Mouse (Mus musculus) heart, embryonic 15.5 days (tissue): ENCODE measurements around the gene Ube2o. TPM values are rescaled to one million over a fixed set of nuclear protein-coding genes. Genes with fewer than 3 reads are reported as not detected.
"Not testable (repeated sequence)": the region's sequence is repeated elsewhere in the genome, so short reads cannot be mapped to it uniquely, and the experiment has no call there.

Experiments
- ATAC-seq: fragments of 200-750 bp; cut with Nextera tagmentation; replicated peaks from 2 replicates; pipeline ENCODE4 v1.8.0; 2017; ENCODE audit warnings: low read depth, moderate TSS enrichment; ENCODE audit not compliant: insufficient number of reproducible peaks, insufficient read depth, low FRiP score
- H3K27ac ChIP-seq: fragments of 300-500 bp; sonication (generic); 2 replicates; pipeline ENCODE4 v1.5.1; 2015; ENCODE audit warnings: mild to moderate bottlenecking, inconsistent platforms
- H3K27me3 ChIP-seq: fragments of 300-500 bp; sonication (generic); 2 replicates; pipeline ENCODE4 v1.6.1; 2015; ENCODE audit warnings: inconsistent platforms
- H3K36me3 ChIP-seq: fragments of 300-500 bp; sonication (generic); 2 replicates; pipeline ENCODE4 v1.6.1; 2015; ENCODE audit warnings: mild to moderate bottlenecking, inconsistent platforms
- H3K4me1 ChIP-seq: fragments of 300-500 bp; sonication (generic); replicated peaks from 2 replicates; pipeline ENCODE4 v1.6.1; 2015; ENCODE audit warnings: inconsistent platforms
- H3K4me2 ChIP-seq: fragments of 300-500 bp; sonication (generic); 2 replicates; pipeline ENCODE4 v1.6.1; 2015; ENCODE audit warnings: inconsistent platforms, mild to moderate bottlenecking, moderate library complexity
- H3K4me3 ChIP-seq: fragments of 300-500 bp; sonication (generic); 2 replicates; pipeline ENCODE4 v1.5.1; 2015; ENCODE audit warnings: mild to moderate bottlenecking, inconsistent platforms
- H3K9ac ChIP-seq: fragments of 300-500 bp; sonication (generic); 2 replicates; pipeline ENCODE4 v1.6.1; 2015; ENCODE audit warnings: mild to moderate bottlenecking, inconsistent platforms
- H3K9me3 ChIP-seq: fragments of 300-500 bp; sonication (generic); replicated peaks from 2 replicates; pipeline ENCODE4 v1.6.1; 2016; ENCODE audit warnings: inconsistent platforms
- WGBS: fragments of 180-500 bp; shearing (Covaris S2); methylation state at CpG from one replicate; pipeline ENCODE4 v1.1.7; 2015; ENCODE audit warnings: mixed read lengths; 5-methylcytosine and 5-hydroxymethylcytosine counted together
- polyA plus RNA-seq: library from polyadenylated mRNA; unstranded; fragments of >200 nt; fragmentation: Nextera tagmentation; extraction: Ambion mirVana; gene quantifications from 2 replicates; pipeline ENCODE4 v1.2.1, GENCODE M21; 2015

Gene Ube2o
- polyA plus RNA-seq, 1 experiment from 2014 or later, result 14.4 TPM

- peaks cover 3% of the 10 kb centered on the region; the same call in 1 of the 2 replicates for H3K36me3 ChIP-seq
- H3K27me3 ChIP-seq, result no peaks in the 10 kb centered on the region
- no peak overlapping the region for H3K27ac ChIP-seq
- H3K4me1 ChIP-seq, result peaks cover 27% of the 10 kb centered on the region
- no peaks in the 10 kb centered on the region for H3K9me3 ChIP-seq
- H3K4me3 ChIP-seq, result no peak overlapping the region
- 89% methylated on average over 9 of the region's 9 CpGs for WGBS
- H3K9ac ChIP-seq, result no peak overlapping the region
- H3K4me2 ChIP-seq, result no peak overlapping the region
- ATAC-seq, result no peak
These were observed 30.6 kb upstream of the Ube2o start for GRCm38 (mm10) chr11:116611883-116612282.

GRCm38 (mm10) chr11:116611168-116611567 is 29.9 kb upstream of the Ube2o start:
- H3K4me3 ChIP-seq, H3K9me3 ChIP-seq, H3K4me2 ChIP-seq, H3K36me3 ChIP-seq, H3K27ac ChIP-seq, ATAC-seq, H3K27me3 ChIP-seq, H3K9ac ChIP-seq: not testable (repeated sequence)
- H3K4me1 ChIP-seq, result peaks cover 20% of the 10 kb centered on the region
- WGBS, result 84% methylated on average over 9 of the region's 9 CpGs

GRCm38 (mm10) chr11:116609965-116610630 is 28.9 kb upstream of the Ube2o start:
- Histone ChIP-seq H3K27me3 (no peaks in the 10 kb centered on the region), H3K4me3 (no peak overlapping the region), H3K27ac (no peak overlapping the region), H3K36me3 (peaks cover 9% of the 10 kb centered on the region; the same call in 1 of the 2 replicates), H3K4me2 (no peak overlapping the region), H3K9me3 (no peaks in the 10 kb centered on the region), H3K9ac (no peak overlapping the region), H3K4me1 (peaks cover 10% of the 10 kb centered on the region)
- no peak for ATAC-seq
- 87% methylated on average over 15 of the region's 15 CpGs for WGBS

GRCm38 (mm10) chr11:116607717-116608116 is 26.5 kb upstream of the Ube2o start:
- no peak for ATAC-seq
- no peak overlapping the region for H3K4me2 ChIP-seq
- H3K4me3 ChIP-seq, result no peak overlapping the region
- H3K27me3 ChIP-seq, result no peaks in the 10 kb centered on the region
- no peaks in the 10 kb centered on the region for H3K9me3 ChIP-seq
- H3K9ac ChIP-seq, result no peak overlapping the region
- peaks cover 25% of the 10 kb centered on the region; the same call in 1 of the 2 replicates for H3K36me3 ChIP-seq
- peaks cover 3% of the 10 kb centered on the region for H3K4me1 ChIP-seq
- no peak overlapping the region for H3K27ac ChIP-seq
- WGBS, result 89% methylated on average over 3 of the region's 3 CpGs

GRCm38 (mm10) chr11:116604097-116604496 is 22.9 kb upstream of the Ube2o start:
- no peaks in the 10 kb centered on the region for H3K27me3 ChIP-seq
- 89% methylated on average over 12 of the region's 12 CpGs for WGBS

GRCm38 (mm10) chr11:116603339-116603738 is 22.1 kb upstream of the Ube2o start:
- Histone ChIP-seq H3K36me3 (peaks cover 37% of the 10 kb centered on the region; the same call in 1 of the 2 replicates), H3K4me3 (no peak overlapping the region), H3K9ac (no peak overlapping the region), H3K9me3 (no peaks in the 10 kb centered on the region), H3K27ac (no peak overlapping the region), H3K4me2 (no peak overlapping the region), H3K4me1 (no peaks in the 10 kb centered on the region), H3K27me3 (no peaks in the 10 kb centered on the region)
- WGBS, result 75% methylated on average over 10 of the region's 10 CpGs
- no peak for ATAC-seq

More at GRCm38 (mm10) chr11:116604097-116604496, 22.9 kb upstream of the Ube2o start:
- H3K36me3 ChIP-seq, result peaks cover 30% of the 10 kb centered on the region; the same call in 1 of the 2 replicates
- H3K4me3 ChIP-seq, result no peak overlapping the region
- H3K9ac ChIP-seq, result no peak overlapping the region
- H3K27ac ChIP-seq, result no peak overlapping the region
- H3K4me1 ChIP-seq, result no peaks in the 10 kb centered on the region
- no peak for ATAC-seq
- no peaks in the 10 kb centered on the region for H3K9me3 ChIP-seq
- no peak overlapping the region for H3K4me2 ChIP-seq

- Histone ChIP-seq H3K9ac (no peak overlapping the region), H3K27me3 (no peaks in the 10 kb centered on the region), H3K36me3 (peaks cover 37% of the 10 kb centered on the region; the same call in 1 of the 2 replicates), H3K4me3 (no peak overlapping the region), H3K4me1 (no peaks in the 10 kb centered on the region), H3K4me2 (no peak overlapping the region), H3K9me3 (no peaks in the 10 kb centered on the region), H3K27ac (no peak overlapping the region)
- WGBS, result 86% methylated on average over 8 of the region's 8 CpGs
- no peak for ATAC-seq
These were observed 20.8 kb upstream of the Ube2o start for GRCm38 (mm10) chr11:116602043-116602442.

GRCm38 (mm10) chr11:116601166-116601565 is 19.9 kb upstream of the Ube2o start:
- H3K27ac ChIP-seq, result no peak overlapping the region
- H3K4me1 ChIP-seq, result no peaks in the 10 kb centered on the region
- H3K9ac ChIP-seq, result no peak overlapping the region
- WGBS, result 89% methylated on average over 8 of the region's 8 CpGs
- no peak overlapping the region for H3K4me3 ChIP-seq
- no peak overlapping the region for H3K4me2 ChIP-seq
- H3K36me3 ChIP-seq, result peaks cover 37% of the 10 kb centered on the region; the same call in 1 of the 2 replicates
- no peak for ATAC-seq
- H3K27me3 ChIP-seq, result no peaks in the 10 kb centered on the region
- H3K9me3 ChIP-seq, result no peaks in the 10 kb centered on the region

- no peak overlapping the region for H3K4me3 ChIP-seq
- H3K27me3 ChIP-seq, result no peaks in the 10 kb centered on the region
- H3K4me1 ChIP-seq, result no peaks in the 10 kb centered on the region
- peaks cover 30% of the 10 kb centered on the region; the same call in 1 of the 2 replicates for H3K36me3 ChIP-seq
- no peak overlapping the region for H3K27ac ChIP-seq
- ATAC-seq, result no peak
- no peak overlapping the region for H3K9ac ChIP-seq
- H3K9me3 ChIP-seq, result no peaks in the 10 kb centered on the region
- WGBS, result 91% methylated on average over 15 of the region's 15 CpGs
- no peak overlapping the region for H3K4me2 ChIP-seq
These were observed 18.0 kb upstream of the Ube2o start for GRCm38 (mm10) chr11:116599230-116599629.

- WGBS, result 87% methylated on average over 8 of the region's 8 CpGs
- H3K36me3 ChIP-seq, result peaks cover 20% of the 10 kb centered on the region; the same call in 1 of the 2 replicates
These were observed 16.9 kb upstream of the Ube2o start for GRCm38 (mm10) chr11:116598193-116598592.

GRCm38 (mm10) chr11:116596766-116597165 is 15.5 kb upstream of the Ube2o start:
- Histone ChIP-seq H3K4me3 (no peak overlapping the region), H3K9ac (no peak overlapping the region), H3K27ac (no peak overlapping the region), H3K4me1 (peaks cover 6% of the 10 kb centered on the region; the same call in 1 of the 2 replicates), H3K36me3 (peaks cover 16% of the 10 kb centered on the region; the same call in 1 of the 2 replicates), H3K9me3 (no peaks in the 10 kb centered on the region), H3K4me2 (no peak overlapping the region), H3K27me3 (no peaks in the 10 kb centered on the region)
- WGBS, result 86% methylated on average over 19 of the region's 19 CpGs
- ATAC-seq, result no peak

More at GRCm38 (mm10) chr11:116598193-116598592, 16.9 kb upstream of the Ube2o start:
- Histone ChIP-seq H3K4me1 (no peaks in the 10 kb centered on the region), H3K4me2 (no peak overlapping the region), H3K27me3 (no peaks in the 10 kb centered on the region), H3K9me3 (no peaks in the 10 kb centered on the region), H3K27ac (no peak overlapping the region), H3K9ac (no peak overlapping the region), H3K4me3 (no peak overlapping the region)
- ATAC-seq, result no peak

- no peaks in the 10 kb centered on the region for H3K27me3 ChIP-seq
- peaks cover 14% of the 10 kb centered on the region for H3K4me1 ChIP-seq
- WGBS, result 79% methylated on average over 4 of the region's 4 CpGs
- ATAC-seq, result no peak
- no peak overlapping the region for H3K4me2 ChIP-seq
- no peak overlapping the region for H3K27ac ChIP-seq
- H3K9me3 ChIP-seq, result no peaks in the 10 kb centered on the region
- H3K4me3 ChIP-seq, result no peak overlapping the region
- peaks cover 3% of the 10 kb centered on the region; the same call in 1 of the 2 replicates for H3K36me3 ChIP-seq
- H3K9ac ChIP-seq, result no peak overlapping the region
These were observed 12.1 kb upstream of the Ube2o start for GRCm38 (mm10) chr11:116593345-116593744.
